Comparison of ENCODE assay signal across 15 mouse cellular contexts in genomic region chr1:91611281-91611680, GRCm38 (mm10).
DNase-seq lines count a peak whose midpoint lies in the region; ATAC-seq and TF ChIP-seq lines count a peak whose summit lies in the region.
"Had no signal": no experiment of that assay in that cellular context is flagged by ENCODE, and none has a peak within 500 bp of the region (broad histone marks: within the 10 kb centered on the region; RNA-seq: fewer than 3 reads in every experiment).

No protein-coding gene starts in this region.

- H3K27ac ChIP-seq in kidney, postnatal 0 days, result no peak overlapping the region
- peak overlapping the region; percentile 85 for H3K27ac ChIP-seq in embryonic facial prominence, embryonic 13.5 days
- peak overlapping the region; percentile 89 for H3K27ac ChIP-seq in limb, embryonic 13.5 days
- H3K27ac ChIP-seq: hindbrain, postnatal 0 days; liver, embryonic 13.5 days had no signal

- H3K27me3 ChIP-seq in kidney, postnatal 0 days (ENCODE audit: insufficient read depth, low read length), result 0 out of 2 replicates have a peak, but pooled peaks cover 6% of the 10 kb centered on the region
- no peaks in the 10 kb centered on the region for H3K27me3 ChIP-seq in embryonic facial prominence, embryonic 13.5 days
- H3K27me3 ChIP-seq in limb, embryonic 13.5 days, result peaks cover 27% of the 10 kb centered on the region; the same call in 1 of the 2 replicates
- H3K27me3 ChIP-seq: liver, embryonic 13.5 days had no signal

- H3K4me2 ChIP-seq in kidney, postnatal 0 days (ENCODE audit: low read length), result peak overlapping the region; percentile 43
- peak overlapping the region; percentile 21; the same call in 1 of the 2 replicates for H3K4me2 ChIP-seq in embryonic facial prominence, embryonic 13.5 days
- peak overlapping the region; percentile 49 for H3K4me2 ChIP-seq in limb, embryonic 13.5 days (replicated peaks)
- H3K4me2 ChIP-seq: liver, embryonic 13.5 days had no signal

- peak; percentile 23 for DNase-seq in kidney, postnatal 0 days (ENCODE audit: low spot score)
- no peak for DNase-seq in kidney, postnatal 36 days
- DNase-seq in ES-CJ7 (ENCODE audit: low read depth, low spot score), result peak; percentile 14
- no peak for DNase-seq in frontal cortex, postnatal 10 days (ENCODE audit: low spot score in 2 of 2)
- no peak for DNase-seq in left cerebral cortex, postnatal 36 days (ENCODE audit: low spot score in 2 of 2)
- DNase-seq: cerebellum, adult 11-12 months; heart, postnatal 10 days; liver, embryonic 13.5 days; right cerebral cortex, adult 18-20 months; spleen, adult 18-20 months; thymus, adult 2 months had no signal

- H3K4me3 ChIP-seq in kidney, postnatal 0 days (replicated peaks; ENCODE audit: low read depth, low read length), result no peak overlapping the region
- H3K4me3 ChIP-seq in embryonic facial prominence, embryonic 13.5 days, result no peak overlapping the region
- H3K4me3 ChIP-seq in limb, embryonic 13.5 days, result no peak overlapping the region; the same call in 1 of the 2 replicates
- H3K4me3 ChIP-seq: liver, embryonic 13.5 days had no signal

- H3K4me1 ChIP-seq in kidney, postnatal 0 days (replicated peaks; ENCODE audit: insufficient read depth, low read length), result peaks cover 11% of the 10 kb centered on the region; the same call in 1 of the 2 replicates
- H3K4me1 ChIP-seq in embryonic facial prominence, embryonic 13.5 days, result peaks cover 48% of the 10 kb centered on the region
- peaks cover 81% of the 10 kb centered on the region for H3K4me1 ChIP-seq in limb, embryonic 13.5 days
- H3K4me1 ChIP-seq: liver, embryonic 13.5 days had no signal

- no peak for ATAC-seq in kidney, postnatal 0 days (replicated peaks; ENCODE audit: low FRiP score, low read depth)
- no peak for ATAC-seq in embryonic facial prominence, embryonic 13.5 days (ENCODE audit: insufficient number of reproducible peaks, insufficient read depth, low FRiP score, low TSS enrichment, low read depth)
- peak; percentile 75 for ATAC-seq in limb, embryonic 13.5 days (ENCODE audit: low FRiP score, low read depth)
- ATAC-seq: CD4-positive, CD25-positive, alpha-beta regulatory T cell, adult 4 months; hindbrain, postnatal 0 days had no signal

- no peak overlapping the region for H3K9ac ChIP-seq in kidney, postnatal 0 days (ENCODE audit: low read depth, low read length)
- H3K9ac ChIP-seq in embryonic facial prominence, embryonic 13.5 days, result no peak overlapping the region
- H3K9ac ChIP-seq in limb, embryonic 13.5 days, result 0 out of 2 replicates have a peak overlapping the region, but pooled peaks have one; percentile 43
- H3K9ac ChIP-seq: liver, embryonic 13.5 days had no signal

- TF ChIP-seq CTCF in kidney, postnatal 0 days (IDR thresholded peaks at IDR 0.05; ENCODE audit: low read depth), result no peak

- 11% methylated on average over 13 of the region's 13 CpGs for WGBS in kidney, postnatal 0 days
- WGBS in embryonic facial prominence, embryonic 13.5 days, result 53% methylated on average over 13 of the region's 13 CpGs
- WGBS in limb, embryonic 13.5 days, result 11% methylated on average over 13 of the region's 13 CpGs

- no peaks in the 10 kb centered on the region for H3K36me3 ChIP-seq in kidney, postnatal 0 days (ENCODE audit: insufficient read depth, low read length)
- no peaks in the 10 kb centered on the region for H3K36me3 ChIP-seq in embryonic facial prominence, embryonic 13.5 days
- H3K36me3 ChIP-seq in limb, embryonic 13.5 days, result no peaks in the 10 kb centered on the region
- H3K36me3 ChIP-seq: liver, embryonic 13.5 days had no signal

- no peaks in the 10 kb centered on the region for H3K9me3 ChIP-seq in kidney, postnatal 0 days (replicated peaks; ENCODE audit: low read length)
- no peaks in the 10 kb centered on the region for H3K9me3 ChIP-seq in embryonic facial prominence, embryonic 13.5 days
- no peaks in the 10 kb centered on the region for H3K9me3 ChIP-seq in limb, embryonic 13.5 days
- H3K9me3 ChIP-seq: liver, embryonic 13.5 days had no signal

- intact Hi-C loops in left cerebral cortex, postnatal 36 days (cut with DNase I), result no loop called here

Comparison
In these comparisons a context has a peak if more than half of its experiments do, and no peak if none do; other contexts are left out.
1. DNase-seq: peak in kidney, postnatal 0 days (single experiment) and ES-CJ7 (single experiment); none in kidney, postnatal 36 days (0 of 2), frontal cortex, postnatal 10 days (0 of 2) and left cerebral cortex, postnatal 36 days (0 of 2).
2. Peak in every context shown above with its lines, with median percentiles within 50 percentile points of each other: H3K4me2 ChIP-seq.